Mouse (Mus musculus): ENCODE data around the gene Lcorl.

- TF ChIP-seq CTCF (IDR thresholded peaks at IDR 0.05; ENCODE audit: borderline replicate concordance, extremely low read depth, insufficient read depth, insufficient read length) (no peak), POLR2A (IDR thresholded peaks at IDR 0.05; ENCODE audit: borderline replicate concordance, extremely low read depth, insufficient read depth, insufficient read length, poor library complexity, severe bottlenecking) (no peak)
Observed at GRCm38 (mm10) chr5:45904683-45905082, 47.3 kb upstream of the Lcorl start.

Measured in brain, embryonic 14.5 days (tissue).